ENCODE assay signal across 8 mouse cellular contexts in genomic region chr15:83204731-83205451, GRCm38 (mm10). TPM values are rescaled to one million over a fixed set of nuclear protein-coding genes. Genes with fewer than 3 reads are reported as not detected.
DNase-seq lines count a peak whose midpoint lies in the region; ATAC-seq and TF ChIP-seq lines count a peak whose summit lies in the region.

No protein-coding gene starts in this region.

- no peak overlapping the region for H3K27ac ChIP-seq in thymus, adult 2 months (ENCODE audit: control insufficient read depth, insufficient read depth, low read length)
- no peak overlapping the region for H3K27ac ChIP-seq in heart, embryonic 11.5 days (ENCODE audit: low read depth, low read length)
- H3K27ac ChIP-seq in kidney, embryonic 15.5 days = no peak overlapping the region

- DNase-seq in thymus, adult 2 months = peak; percentile 62
- DNase-seq in thymus, adult 18-20 months = no peak
- peak; percentile 77 to 86 for DNase-seq in cerebellum, postnatal 10 days
- DNase-seq in liver = peak; percentile 41
- DNase-seq in naive thymus-derived CD4-positive, alpha-beta T cell, adult 2 months (ENCODE audit: low read depth) = peak; percentile 82
- peak; percentile 47 for DNase-seq in thymus, postnatal 4 days

- no peak for TF ChIP-seq POLR2A in thymus, adult 2 months (IDR thresholded peaks at IDR 0.05; ENCODE audit: control insufficient read depth, extremely low read depth, insufficient read depth, low read length, poor library complexity)

- H3K4me2 ChIP-seq in heart, embryonic 11.5 days = peak overlapping the region; percentile 49
- peak overlapping the region; percentile 50 for H3K4me2 ChIP-seq in kidney, embryonic 15.5 days

- WGBS in thymus, adult 2 months = 34% methylated on average over 10 of the region's 10 CpGs
- WGBS in heart, embryonic 11.5 days (ENCODE audit: insufficient replicate concordance) = 22% methylated on average over 10 of the region's 10 CpGs
- 15% methylated on average over 9 of the region's 10 CpGs for WGBS in kidney, embryonic 15.5 days

- no peaks in the 10 kb centered on the region; the same call in 1 of the 2 replicates for H3K27me3 ChIP-seq in thymus, adult 2 months (ENCODE audit: control insufficient read depth, insufficient read depth, low read length)
- no peaks in the 10 kb centered on the region for H3K27me3 ChIP-seq in heart, embryonic 11.5 days (ENCODE audit: control insufficient read depth, insufficient read depth, low read length)
- H3K27me3 ChIP-seq in kidney, embryonic 15.5 days = no peaks in the 10 kb centered on the region

- no peaks in the 10 kb centered on the region for H3K36me3 ChIP-seq in thymus, adult 2 months (ENCODE audit: control insufficient read depth, insufficient read depth, low read length)
- H3K36me3 ChIP-seq in heart, embryonic 11.5 days (ENCODE audit: control insufficient read depth, insufficient read depth, low read length) = no peaks in the 10 kb centered on the region
- H3K36me3 ChIP-seq in kidney, embryonic 15.5 days = no peaks in the 10 kb centered on the region

- H3K9me3 ChIP-seq in heart, embryonic 11.5 days (replicated peaks; ENCODE audit: control insufficient read depth, low read length) = no peaks in the 10 kb centered on the region
- no peaks in the 10 kb centered on the region for H3K9me3 ChIP-seq in kidney, embryonic 15.5 days (replicated peaks)

- no peak overlapping the region for H3K9ac ChIP-seq in heart, embryonic 11.5 days (ENCODE audit: low read depth, low read length)
- H3K9ac ChIP-seq in kidney, embryonic 15.5 days = no peak overlapping the region

- ATAC-seq in heart, embryonic 11.5 days (replicated peaks; ENCODE audit: insufficient number of reproducible peaks, low FRiP score, low TSS enrichment) = no peak
- peak; percentile 43; the same call in 1 of the 2 replicates for ATAC-seq in kidney, embryonic 15.5 days (replicated peaks; ENCODE audit: low FRiP score)

- TF ChIP-seq CTCF in thymus, adult 2 months (IDR thresholded peaks at IDR 0.05; ENCODE audit: borderline replicate concordance, control insufficient read depth, extremely low read depth, insufficient read depth, low read length, poor library complexity) = no peak

- H3K4me1 ChIP-seq in thymus, adult 2 months (replicated peaks; ENCODE audit: control insufficient read depth, insufficient read depth, low read length) = no peaks in the 10 kb centered on the region
- peaks cover 2% of the 10 kb centered on the region; the same call in 1 of the 2 replicates for H3K4me1 ChIP-seq in heart, embryonic 11.5 days (ENCODE audit: control insufficient read depth, insufficient read depth, low read length)
- H3K4me1 ChIP-seq in kidney, embryonic 15.5 days = peaks cover 17% of the 10 kb centered on the region

- no peak overlapping the region for H3K4me3 ChIP-seq in thymus, adult 2 months (ENCODE audit: control insufficient read depth, insufficient read depth, low read length)
- 0 out of 2 replicates have a peak overlapping the region, but pooled peaks have one; percentile 26 for H3K4me3 ChIP-seq in heart, embryonic 11.5 days (ENCODE audit: low read depth, low read length)
- 0 out of 2 replicates have a peak overlapping the region, but pooled peaks have one; percentile 14 for H3K4me3 ChIP-seq in kidney, embryonic 15.5 days (replicated peaks)

RNA-seq across cellular contexts. Expression of gene Cyb5r3, which starts 32.5 kb away (rescaled TPM):
- polyA plus RNA-seq in thymus, adult 2 months (2012; rRNA removed) = 60.5 and 61.7 TPM in 2 replicates
- polyA plus RNA-seq in heart, embryonic 11.5 days (2014; fragmentation: Nextera tagmentation; extraction: Ambion mirVana) = 154 and 162 TPM in 2 replicates
- polyA plus RNA-seq in kidney, embryonic 15.5 days (2015; fragmentation: Nextera tagmentation; extraction: Ambion mirVana) = 150 and 166 TPM in 2 replicates

RNA-seq across cellular contexts. Expression of gene A4galt, which starts 46.7 kb away (rescaled TPM):
- polyA plus RNA-seq in thymus, adult 2 months (2012; rRNA removed) = 5.4 and 6.4 TPM in 2 replicates
- 0.17 and 0.55 TPM in 2 replicates for polyA plus RNA-seq in heart, embryonic 11.5 days (2014; fragmentation: Nextera tagmentation; extraction: Ambion mirVana)
- polyA plus RNA-seq in kidney, embryonic 15.5 days (2015; fragmentation: Nextera tagmentation; extraction: Ambion mirVana) = 19.1 and 20.8 TPM in 2 replicates

RNA-seq across cellular contexts. Expression of gene Poldip3, which starts 55.7 kb away (rescaled TPM):
- 108 and 123 TPM in 2 replicates for polyA plus RNA-seq in thymus, adult 2 months (2012; rRNA removed)
- polyA plus RNA-seq in heart, embryonic 11.5 days (2014; fragmentation: Nextera tagmentation; extraction: Ambion mirVana) = 88.5 and 89.4 TPM in 2 replicates
- 144 and 148 TPM in 2 replicates for polyA plus RNA-seq in kidney, embryonic 15.5 days (2015; fragmentation: Nextera tagmentation; extraction: Ambion mirVana)

Comparison
In these comparisons a context has a peak if more than half of its experiments do, and no peak if none do; other contexts are left out.
1. DNase-seq: peak in thymus, adult 2 months (single experiment), cerebellum, postnatal 10 days (2 of 2), liver (single experiment), naive thymus-derived CD4-positive, alpha-beta T cell, adult 2 months (single experiment) and thymus, postnatal 4 days (single experiment); none in thymus, adult 18-20 months (0 of 2).